Mouse (Mus musculus) megakaryocyte, embryonic 14.5 days (primary cell): ENCODE measurements around the gene Spon1. TPM values are rescaled to one million over a fixed set of nuclear protein-coding genes. Genes with fewer than 3 reads are reported as not detected.

Experiments used
- H3K27me3 ChIP-seq: replicated peaks from 2 replicates; pipeline ENCODE3; 2012; ENCODE audit warnings: inconsistent platforms
- H3K36me3 ChIP-seq: replicated peaks from 2 replicates; pipeline ENCODE3; 2012; ENCODE audit warnings: low read length, inconsistent platforms, mixed read lengths
- H3K4me1 ChIP-seq: 2 replicates; pipeline ENCODE4 v1.6.1; 2012; ENCODE audit warnings: inconsistent platforms
- H3K4me3 ChIP-seq: replicated peaks from 2 replicates; pipeline ENCODE3; 2012; ENCODE audit warnings: moderate library complexity, mild to moderate bottlenecking, inconsistent platforms
- H3K9me3 ChIP-seq: 2 replicates; pipeline ENCODE4 v1.6.1; 2012; ENCODE audit warnings: inconsistent platforms
- FLI1 ChIP-seq: IDR thresholded peaks from 2 replicates; pipeline ENCODE4 v1.6.1; 2012; ENCODE audit warnings: low read length, inconsistent platforms, mixed read lengths
- GATA1 ChIP-seq: IDR thresholded peaks from 3 replicates; pipeline ENCODE4 v1.6.1; 2012; ENCODE audit warnings: mixed read lengths, low read length, inconsistent platforms, borderline replicate concordance
- polyA plus RNA-seq: library from polyadenylated mRNA; stranded (reverse); fragments of >175 nt; gene quantifications from 2 replicates; pipeline ENCODE4 v1.2.3, GENCODE M21; 2012; ENCODE audit warnings: low replicate concordance; ENCODE audit not compliant: insufficient read depth

Gene Spon1
- polyA plus RNA-seq, 1 experiment = not detected

DNA sequence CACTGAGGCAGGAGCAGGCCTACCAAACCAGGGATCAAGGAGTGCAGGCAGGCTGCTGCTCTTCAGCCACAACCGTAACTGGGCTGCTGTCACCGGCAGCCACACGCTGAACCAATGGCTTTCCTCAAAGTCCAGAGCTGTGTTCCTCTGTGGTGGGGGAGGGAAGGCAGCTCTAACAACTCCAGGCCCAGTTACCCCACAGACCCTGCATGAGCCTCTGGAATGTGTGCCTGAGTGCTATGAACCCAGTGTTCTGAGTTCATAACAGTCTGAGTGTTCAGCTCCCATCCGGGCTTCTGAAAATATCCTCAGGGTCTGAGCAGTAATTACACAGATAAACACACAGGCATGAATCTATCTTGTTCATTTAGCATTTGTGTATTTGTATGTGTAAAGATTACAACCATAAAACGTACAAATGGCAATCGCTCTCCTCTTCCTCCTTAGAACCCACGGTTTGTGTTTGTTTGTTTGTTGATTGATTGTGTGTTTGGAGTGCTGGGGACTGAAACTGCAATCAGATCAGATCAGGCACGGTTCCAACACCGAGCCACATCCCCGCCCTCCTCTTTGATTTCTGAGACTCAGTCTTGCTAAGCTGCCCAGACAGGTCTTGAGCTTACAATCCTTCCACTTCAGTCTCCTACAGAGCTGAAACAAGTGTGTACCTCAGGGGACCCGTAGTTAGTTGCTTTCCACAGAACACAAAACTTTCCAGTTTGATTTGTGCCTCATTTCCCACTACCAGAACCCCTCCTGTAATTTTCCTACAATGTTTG, 299.8 kb downstream of the Spon1 start:
- no peak overlapping the region for H3K4me3 ChIP-seq
- H3K27me3 ChIP-seq = no peaks in the 10 kb centered on the region
- TF ChIP-seq FLI1 (no peak), GATA1 (no peak)
- H3K9me3 ChIP-seq = no peaks in the 10 kb centered on the region
- no peaks in the 10 kb centered on the region for H3K36me3 ChIP-seq
- H3K4me1 ChIP-seq = peaks cover 35% of the 10 kb centered on the region

DNA sequence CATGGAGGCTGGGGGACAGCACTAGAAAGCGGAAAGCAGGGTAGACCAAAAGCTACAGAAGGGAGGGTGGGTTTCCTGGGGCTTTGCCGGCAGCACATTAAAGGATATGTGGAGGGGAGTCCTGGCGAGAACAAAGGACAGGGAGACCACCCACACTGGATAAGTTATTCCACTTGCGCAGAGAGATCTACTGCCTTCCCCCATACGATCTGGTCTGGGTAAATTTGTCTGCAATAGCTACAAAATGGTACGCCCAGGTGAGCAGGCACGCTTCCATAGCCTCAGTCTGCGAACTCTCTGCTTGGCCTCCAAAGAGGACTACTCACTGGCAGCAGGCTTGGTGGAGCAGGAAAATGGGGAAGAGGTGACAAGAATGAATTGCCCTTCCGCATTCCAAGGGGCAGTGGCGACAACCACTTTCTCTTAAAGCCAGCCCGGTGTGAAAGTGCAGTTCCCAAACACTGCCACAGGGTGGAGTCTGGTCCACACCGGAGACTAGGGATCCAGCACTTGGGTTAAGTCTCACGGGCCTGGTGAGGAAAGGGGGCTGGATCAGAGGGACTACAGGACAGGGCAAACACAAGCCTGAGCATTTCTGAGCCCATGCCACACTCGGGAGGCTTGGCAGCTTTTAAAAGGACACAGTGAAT, 300.9 kb downstream of the Spon1 start:
- no peak for TF ChIP-seq GATA1
- TF ChIP-seq FLI1 = no peak
- H3K36me3 ChIP-seq = no peaks in the 10 kb centered on the region
- H3K27me3 ChIP-seq = no peaks in the 10 kb centered on the region
- no peaks in the 10 kb centered on the region for H3K9me3 ChIP-seq
- H3K4me3 ChIP-seq = peak overlapping the region; percentile 90
- H3K4me1 ChIP-seq = peaks cover 35% of the 10 kb centered on the region

DNA sequence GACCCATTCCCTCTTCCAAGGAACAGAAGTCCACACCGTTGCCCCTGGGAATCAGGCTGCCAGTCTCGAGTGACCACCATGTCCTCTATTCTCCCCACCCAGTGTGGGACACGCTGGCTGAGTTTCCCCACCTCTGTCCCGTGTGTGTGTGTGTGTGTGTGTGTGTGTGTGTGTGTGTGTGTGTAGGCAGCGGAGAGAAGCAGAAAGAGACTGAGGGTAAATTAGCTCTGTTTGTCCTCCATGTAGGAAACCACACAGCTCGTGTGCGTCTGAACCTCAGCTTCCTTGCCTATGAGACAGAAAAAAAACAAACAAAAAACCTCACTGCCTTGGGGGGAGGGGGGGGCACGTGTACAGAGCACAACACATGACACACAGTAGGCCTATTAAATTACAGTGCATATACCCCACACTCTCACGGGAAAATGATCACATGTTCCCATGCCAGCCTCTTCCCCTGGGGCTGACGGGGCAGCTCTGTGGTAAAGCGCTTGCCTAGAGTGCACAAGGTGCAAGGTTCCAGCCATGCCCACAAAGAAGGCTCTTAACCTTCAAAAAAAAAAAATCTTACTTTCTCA, 303.2 kb downstream of the Spon1 start:
- H3K27me3 ChIP-seq = peaks cover under 1% of the 10 kb centered on the region
- no peaks in the 10 kb centered on the region for H3K9me3 ChIP-seq
- H3K36me3 ChIP-seq = no peaks in the 10 kb centered on the region
- peaks cover 41% of the 10 kb centered on the region for H3K4me1 ChIP-seq
- TF ChIP-seq FLI1 (no peak), GATA1 (no peak)
- no peak overlapping the region for H3K4me3 ChIP-seq

DNA sequence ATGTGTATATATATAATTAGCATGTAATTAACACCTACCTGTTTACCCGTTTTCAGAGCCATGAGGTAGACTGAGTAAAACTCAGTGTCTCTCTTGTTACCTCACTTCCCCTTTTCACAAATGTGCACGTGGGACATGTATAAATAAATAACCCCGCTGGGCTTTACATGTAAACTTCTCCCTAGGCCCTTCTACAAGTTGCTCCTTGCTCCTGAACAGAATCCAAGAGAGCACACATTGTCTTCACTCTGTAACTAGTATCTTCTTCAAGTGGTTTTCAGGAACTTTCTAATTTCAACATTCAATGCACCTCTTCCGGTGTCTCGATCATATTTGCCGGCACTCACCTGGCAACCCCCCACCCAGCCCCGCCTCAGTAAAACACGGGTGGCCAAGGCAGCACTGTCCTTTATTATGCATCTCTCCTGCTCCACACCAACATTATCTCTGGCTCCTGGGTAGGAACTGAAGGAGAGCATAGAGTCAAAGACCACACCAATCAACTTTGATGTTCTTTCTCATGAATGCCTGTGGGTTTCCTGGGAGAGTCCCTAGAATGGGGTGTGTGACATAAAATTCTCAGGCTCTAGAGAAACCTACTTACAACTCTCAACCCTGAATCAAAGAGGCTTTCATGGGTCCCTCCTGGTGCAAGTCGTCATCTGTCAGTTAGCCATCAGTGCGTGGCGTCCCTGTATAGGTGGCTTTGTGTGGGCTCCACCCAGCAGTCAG, 304.1 kb downstream of the Spon1 start:
- no peak for TF ChIP-seq GATA1
- TF ChIP-seq FLI1 = no peak
- no peaks in the 10 kb centered on the region for H3K9me3 ChIP-seq

DNA sequence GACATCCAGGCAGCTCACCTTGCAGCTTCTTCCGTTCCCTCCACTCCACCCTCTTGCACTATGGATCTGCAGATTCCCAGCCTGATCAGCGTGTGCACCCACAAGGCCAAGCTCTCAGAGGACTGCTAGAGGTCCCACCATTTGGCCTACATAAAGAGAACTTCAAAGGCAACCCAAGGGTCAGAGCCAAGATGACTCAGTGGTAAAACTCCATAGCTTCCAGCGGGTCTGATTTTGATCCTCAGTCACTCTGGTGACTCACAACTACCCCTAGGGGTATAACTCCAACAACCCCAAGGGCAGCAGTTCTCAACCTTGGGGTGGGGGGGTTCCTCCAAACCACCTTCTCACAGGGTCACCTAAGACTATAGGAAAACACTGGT, 304.7 kb downstream of the Spon1 start:
- H3K27me3 ChIP-seq = peaks cover 1% of the 10 kb centered on the region
- no peaks in the 10 kb centered on the region for H3K36me3 ChIP-seq
- no peak overlapping the region for H3K4me3 ChIP-seq
- H3K4me1 ChIP-seq = peaks cover 38% of the 10 kb centered on the region
- no peaks in the 10 kb centered on the region for H3K9me3 ChIP-seq
- TF ChIP-seq FLI1 (no peak), GATA1 (no peak)

More for the DNA sequence above, 304.1 kb downstream of the Spon1 start:
- Histone ChIP-seq H3K4me1 (peaks cover 41% of the 10 kb centered on the region), H3K36me3 (no peaks in the 10 kb centered on the region), H3K4me3 (no peak overlapping the region), H3K27me3 (peaks cover 1% of the 10 kb centered on the region)

DNA sequence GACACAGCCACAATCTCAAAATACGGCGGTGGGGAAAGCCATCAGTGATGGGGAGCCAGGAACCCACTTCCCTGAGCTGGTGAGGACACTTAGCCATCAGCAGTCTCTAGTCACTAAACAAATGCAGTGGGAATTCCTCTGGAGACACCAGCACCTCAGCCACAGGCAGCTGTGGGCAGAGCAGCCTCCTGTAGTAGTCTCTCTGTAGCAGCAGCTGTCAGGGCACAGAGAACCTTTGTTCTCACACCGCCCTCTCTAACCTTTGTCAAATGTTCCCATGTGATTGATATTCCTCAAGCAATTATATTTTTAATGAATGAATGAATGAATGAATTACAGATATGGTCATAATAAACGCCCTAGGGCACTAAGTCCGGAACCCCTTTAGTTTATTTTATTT, 305.6 kb downstream of the Spon1 start:
- H3K4me1 ChIP-seq = peaks cover 33% of the 10 kb centered on the region
- no peaks in the 10 kb centered on the region for H3K9me3 ChIP-seq
- TF ChIP-seq FLI1 = no peak
- TF ChIP-seq GATA1 = no peak
- H3K27me3 ChIP-seq = peaks cover 1% of the 10 kb centered on the region
- no peaks in the 10 kb centered on the region for H3K36me3 ChIP-seq
- H3K4me3 ChIP-seq = no peak overlapping the region

DNA sequence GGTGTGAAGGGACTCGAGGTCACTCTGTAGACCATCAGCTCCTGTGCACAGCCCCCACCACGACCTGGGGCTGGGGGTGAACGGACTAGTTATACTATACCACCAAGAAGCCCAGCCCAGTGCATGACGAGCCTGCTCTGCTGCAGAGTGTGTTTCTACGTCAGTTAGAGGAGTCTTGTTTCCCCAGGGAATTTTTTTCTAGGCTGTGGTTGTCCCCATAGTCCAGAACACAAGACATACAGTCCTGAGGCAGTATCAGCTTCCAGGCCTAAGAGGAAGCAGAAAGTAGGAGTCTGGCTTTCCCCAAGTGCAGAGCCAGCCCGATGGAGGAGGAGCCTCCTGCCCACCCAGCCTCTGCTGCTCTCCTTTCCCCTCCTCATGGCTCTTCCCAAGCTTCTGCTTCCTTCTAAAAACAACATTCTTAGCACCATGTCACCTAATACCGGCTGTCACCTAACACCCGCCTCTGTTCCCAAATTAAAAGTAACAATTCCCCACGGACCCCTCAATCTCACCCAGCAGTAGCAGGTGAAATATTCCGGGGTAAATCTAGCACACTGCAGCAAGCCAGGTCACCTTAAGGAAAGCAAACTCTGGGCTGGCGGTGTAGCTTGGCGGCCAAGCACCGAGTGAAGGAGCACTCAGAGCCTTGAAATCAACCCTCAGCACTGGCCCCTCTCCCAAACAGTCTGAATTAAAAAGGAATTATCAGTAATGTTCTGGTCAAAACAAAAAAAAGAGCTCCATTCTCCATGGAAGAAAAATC, 306.2 kb downstream of the Spon1 start:
- Histone ChIP-seq H3K4me1 (peaks cover 27% of the 10 kb centered on the region), H3K36me3 (no peaks in the 10 kb centered on the region), H3K4me3 (no peak overlapping the region), H3K9me3 (no peaks in the 10 kb centered on the region), H3K27me3 (peaks cover 1% of the 10 kb centered on the region)
- TF ChIP-seq GATA1 (no peak), FLI1 (no peak)

DNA sequence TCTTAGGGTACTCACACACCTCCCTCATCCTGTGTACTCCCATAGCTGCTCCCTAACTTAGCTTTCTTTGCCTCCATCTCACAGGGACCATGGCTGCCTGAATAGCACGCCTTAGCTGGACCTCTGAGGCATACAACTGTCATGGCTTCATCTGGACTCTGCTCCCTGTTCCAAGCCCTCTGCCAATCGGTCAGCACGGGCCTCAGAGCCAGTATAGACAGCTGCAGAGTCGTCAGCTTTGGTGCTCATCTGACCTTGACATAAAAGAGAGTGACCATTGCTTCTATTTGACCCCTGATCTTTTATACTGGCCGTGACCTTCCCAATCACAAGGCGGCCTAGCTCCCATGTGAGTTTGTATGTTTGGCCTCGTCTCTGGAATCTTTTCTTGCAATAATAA, 308.3 kb downstream of the Spon1 start:
- no peaks in the 10 kb centered on the region for H3K36me3 ChIP-seq
- no peak overlapping the region for H3K4me3 ChIP-seq
- no peaks in the 10 kb centered on the region for H3K9me3 ChIP-seq
- peaks cover 20% of the 10 kb centered on the region for H3K4me1 ChIP-seq
- peaks cover 1% of the 10 kb centered on the region for H3K27me3 ChIP-seq
- TF ChIP-seq GATA1 (no peak), FLI1 (no peak)

DNA sequence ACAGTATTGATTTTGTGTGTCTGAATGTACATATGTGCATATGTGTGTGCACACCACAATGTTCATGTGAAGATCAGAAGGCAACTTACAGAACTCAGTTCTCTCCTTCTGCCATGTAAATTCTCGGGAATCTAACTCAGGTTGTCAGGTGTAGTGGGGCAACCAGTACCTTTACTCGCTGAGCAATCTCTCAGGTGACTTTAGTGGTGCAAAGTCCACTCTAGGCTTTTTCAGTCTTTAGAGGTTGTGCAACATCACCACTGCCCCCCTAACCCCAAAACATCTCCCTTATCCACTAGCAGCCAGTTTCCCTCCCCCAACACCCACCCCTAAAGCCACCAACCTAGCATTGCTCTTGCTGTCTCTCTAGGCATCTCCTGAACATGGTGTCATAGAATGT, 308.8 kb downstream of the Spon1 start:
- Histone ChIP-seq H3K36me3 (no peaks in the 10 kb centered on the region), H3K4me1 (peaks cover 23% of the 10 kb centered on the region), H3K9me3 (no peaks in the 10 kb centered on the region), H3K27me3 (peaks cover 1% of the 10 kb centered on the region), H3K4me3 (no peak overlapping the region)
- TF ChIP-seq GATA1 (no peak), FLI1 (no peak)

DNA sequence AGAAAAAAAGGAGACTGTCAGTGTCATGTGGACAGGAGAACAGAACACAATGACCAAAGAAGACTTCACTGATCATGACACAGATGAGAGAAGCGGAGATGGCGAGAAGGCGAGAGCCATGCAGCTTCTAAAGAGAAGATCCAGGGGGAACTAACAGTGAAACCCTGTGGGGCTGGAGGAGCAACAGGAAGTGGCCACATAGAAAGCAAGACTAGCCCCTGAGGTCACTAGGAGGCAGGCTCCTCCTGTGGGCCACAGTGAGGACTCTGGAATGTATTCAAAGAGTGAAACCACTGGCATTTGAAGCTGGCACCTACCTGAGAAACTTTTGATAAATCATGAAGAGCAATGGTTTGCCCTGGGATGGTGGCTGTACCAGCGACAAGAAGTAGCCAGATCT, 313.5 kb downstream of the Spon1 start:
- no peak for TF ChIP-seq FLI1
- no peak for TF ChIP-seq GATA1
- H3K36me3 ChIP-seq = no peaks in the 10 kb centered on the region
- peaks cover 8% of the 10 kb centered on the region for H3K4me1 ChIP-seq
- H3K9me3 ChIP-seq = no peaks in the 10 kb centered on the region
- H3K4me3 ChIP-seq = no peak overlapping the region
- H3K27me3 ChIP-seq = no peaks in the 10 kb centered on the region
